9 mouse cellular contexts compared by ENCODE assay signal in genomic region chr1:160308996-160309395, GRCm38 (mm10).
DNase-seq lines count a peak whose midpoint lies in the region; ATAC-seq and TF ChIP-seq lines count a peak whose summit lies in the region.
"Had no signal": no experiment of that assay in that cellular context is flagged by ENCODE, and none has a peak within 500 bp of the region (broad histone marks: within the 10 kb centered on the region; RNA-seq: fewer than 3 reads in every experiment).

No protein-coding gene starts in this region.

- no peak for ATAC-seq in midbrain, embryonic 14.5 days (ENCODE audit: low FRiP score, low TSS enrichment)
- no peak for ATAC-seq in midbrain, embryonic 11.5 days (ENCODE audit: low FRiP score)
- ATAC-seq in inflammation-experienced regulatory T-cells, adult 6 months: peak; percentile 63
- peak; percentile 67; the same call in 1 of the 2 replicates for ATAC-seq in stomach, embryonic 16.5 days (ENCODE audit: insufficient read depth, low FRiP score)

- H3K9me3 ChIP-seq in midbrain, embryonic 14.5 days (ENCODE audit: control insufficient read depth, low read length): no peaks in the 10 kb centered on the region
- no peaks in the 10 kb centered on the region for H3K9me3 ChIP-seq in midbrain, embryonic 11.5 days (ENCODE audit: control insufficient read depth, low read length)
- H3K9me3 ChIP-seq in stomach, embryonic 16.5 days (replicated peaks; ENCODE audit: control insufficient read depth, low read length): no peaks in the 10 kb centered on the region
- H3K9me3 ChIP-seq: neural tube, embryonic 12.5 days had no signal

- no peak overlapping the region for H3K4me2 ChIP-seq in midbrain, embryonic 14.5 days (ENCODE audit: low read length)
- H3K4me2 ChIP-seq in midbrain, embryonic 11.5 days: no peak overlapping the region
- peak overlapping the region; percentile 40 for H3K4me2 ChIP-seq in stomach, embryonic 16.5 days (ENCODE audit: low read depth, low read length)
- H3K4me2 ChIP-seq: neural tube, embryonic 12.5 days had no signal

- H3K27ac ChIP-seq in midbrain, embryonic 14.5 days (replicated peaks; ENCODE audit: low read depth, low read length): no peak overlapping the region
- no peak overlapping the region for H3K27ac ChIP-seq in midbrain, embryonic 11.5 days (ENCODE audit: low read depth, low read length)
- H3K27ac ChIP-seq in stomach, embryonic 16.5 days (ENCODE audit: low read length): peak overlapping the region; percentile 77
- H3K27ac ChIP-seq in gastrocnemius, adult 2 months: no peak overlapping the region
- H3K27ac ChIP-seq: neural tube, embryonic 12.5 days had no signal

- intact Hi-C loops in gastrocnemius, adult 2 months (cut with DNase I): no loop called here
- intact Hi-C loops in left cerebral cortex, postnatal 10 days (cut with DNase I): no loop called here

- WGBS in midbrain, embryonic 14.5 days: 24% methylated on average over 7 of the region's 7 CpGs
- WGBS in midbrain, embryonic 11.5 days: 20% methylated on average over 7 of the region's 7 CpGs
- 32% methylated on average over 7 of the region's 7 CpGs for WGBS in lung, adult 2 months
- WGBS in stomach, embryonic 16.5 days: 15% methylated on average over 7 of the region's 7 CpGs

- no peak overlapping the region for H3K4me3 ChIP-seq in midbrain, embryonic 14.5 days (replicated peaks; ENCODE audit: low read depth, low read length)
- no peak overlapping the region for H3K4me3 ChIP-seq in midbrain, embryonic 11.5 days (ENCODE audit: low read depth, low read length)
- H3K4me3 ChIP-seq in lung, adult 2 months (replicated peaks; ENCODE audit: extremely low read depth, low read depth, low read length): no peak overlapping the region
- peak overlapping the region; percentile 36 for H3K4me3 ChIP-seq in stomach, embryonic 16.5 days (replicated peaks; ENCODE audit: low read length)
- H3K4me3 ChIP-seq in gastrocnemius, adult 2 months: no peak overlapping the region
- H3K4me3 ChIP-seq: neural tube, embryonic 12.5 days had no signal

- no peak overlapping the region for H3K9ac ChIP-seq in midbrain, embryonic 14.5 days (replicated peaks; ENCODE audit: low read length)
- H3K9ac ChIP-seq in midbrain, embryonic 11.5 days (ENCODE audit: low read length): no peak overlapping the region
- peak overlapping the region; percentile 1; the same call in 1 of the 2 replicates for H3K9ac ChIP-seq in stomach, embryonic 16.5 days (ENCODE audit: low read length)
- H3K9ac ChIP-seq: neural tube, embryonic 12.5 days had no signal

- peak; percentile 18 for DNase-seq in midbrain, embryonic 14.5 days
- no peak for DNase-seq in midbrain, embryonic 11.5 days (ENCODE audit: low spot score, missing footprints)
- peak; percentile 69 for DNase-seq in lung, adult 2 months
- DNase-seq in gastrocnemius, adult 2 months: no peak
- no peak for DNase-seq in embryo, embryonic 10.5 days (ENCODE audit: low spot score)
- no peak for DNase-seq in left cerebral cortex, postnatal 10 days (ENCODE audit: extremely low spot score in 1 of 2, low spot score in 2 of 2)

- H3K27me3 ChIP-seq in midbrain, embryonic 14.5 days (ENCODE audit: control insufficient read depth, insufficient read depth, low read length): no peaks in the 10 kb centered on the region
- H3K27me3 ChIP-seq in midbrain, embryonic 11.5 days (ENCODE audit: control insufficient read depth, insufficient read depth, low read length): no peaks in the 10 kb centered on the region
- H3K27me3 ChIP-seq in stomach, embryonic 16.5 days (ENCODE audit: control insufficient read depth, insufficient read depth, low read length): no peaks in the 10 kb centered on the region
- H3K27me3 ChIP-seq: neural tube, embryonic 12.5 days had no signal

- H3K36me3 ChIP-seq in midbrain, embryonic 14.5 days (ENCODE audit: control insufficient read depth, insufficient read depth, low read length): no peaks in the 10 kb centered on the region
- no peaks in the 10 kb centered on the region for H3K36me3 ChIP-seq in midbrain, embryonic 11.5 days (ENCODE audit: control insufficient read depth, insufficient read depth, low read length)
- no peaks in the 10 kb centered on the region for H3K36me3 ChIP-seq in stomach, embryonic 16.5 days (ENCODE audit: control insufficient read depth, insufficient read depth, low read length)
- H3K36me3 ChIP-seq: neural tube, embryonic 12.5 days had no signal

- H3K4me1 ChIP-seq in midbrain, embryonic 14.5 days (ENCODE audit: control insufficient read depth, insufficient read depth, low read length): no peaks in the 10 kb centered on the region; the same call in 1 of the 2 replicates
- no peaks in the 10 kb centered on the region for H3K4me1 ChIP-seq in midbrain, embryonic 11.5 days (ENCODE audit: control insufficient read depth, insufficient read depth, low read length)
- H3K4me1 ChIP-seq in lung, adult 2 months (ENCODE audit: control insufficient read depth, insufficient read depth, low read length): no peaks in the 10 kb centered on the region; the same call in 1 of the 2 replicates
- peaks cover 11% of the 10 kb centered on the region for H3K4me1 ChIP-seq in stomach, embryonic 16.5 days (ENCODE audit: control insufficient read depth, insufficient read depth, low read length)
- H3K4me1 ChIP-seq: neural tube, embryonic 12.5 days had no signal

- peak; percentile 63; the same call in 1 of the 2 replicates for TF ChIP-seq POLR2A in lung, adult 2 months (IDR thresholded peaks at IDR 0.05; ENCODE audit: borderline replicate concordance, extremely low read depth, low read depth, low read length)

- no peak for TF ChIP-seq CTCF in lung, adult 2 months (IDR thresholded peaks at IDR 0.05; ENCODE audit: insufficient read depth, low read length)
- no peak for TF ChIP-seq CTCF in gastrocnemius, adult 2 months (IDR thresholded peaks at IDR 0.05)

Comparison
In these comparisons a context has a peak if more than half of its experiments do, and no peak if none do; other contexts are left out.
1. DNase-seq: peak in midbrain, embryonic 14.5 days (single experiment) and lung, adult 2 months (single experiment); none in midbrain, embryonic 11.5 days (single experiment), gastrocnemius, adult 2 months (single experiment), embryo, embryonic 10.5 days (single experiment) and left cerebral cortex, postnatal 10 days (0 of 2).
2. ATAC-seq: peak in inflammation-experienced regulatory T-cells, adult 6 months (single experiment) and stomach, embryonic 16.5 days (single experiment); none in midbrain, embryonic 14.5 days (single experiment) and midbrain, embryonic 11.5 days (single experiment).